Mouse (Mus musculus) liver, postnatal 0 days (tissue): ENCODE data around the gene Rtl8c.
A peak's percentile ranks its signal among the peaks of the same experiment; 100 is the strongest.
"Not testable (repeated sequence)": the region's sequence is repeated elsewhere in the genome, so short reads cannot be mapped to it uniquely, and the experiment has no call there.

Experiments
- CTCF ChIP-seq: sonication (generic); IDR thresholded peaks from 2 replicates; pipeline ENCODE4 v1.5.1; 2016; ENCODE audit warnings: antibody characterized with exemption, low read depth
- EP300 ChIP-seq: IDR thresholded peaks from 2 replicates; pipeline ENCODE4 v1.6.1; 2016; ENCODE audit warnings: antibody characterized with exemption, low read depth, mild to moderate bottlenecking

- TF ChIP-seq EP300, result not testable (repeated sequence)
- TF ChIP-seq CTCF, result peak; percentile 52
Observed at GRCm38 (mm10) chrX:53599993-53600392, 7.8 kb upstream of the Rtl8c start.
